Mouse (Mus musculus) large intestine, adult 2 months (tissue): ENCODE measurements around the gene Tsc1. TPM values are rescaled to one million over a fixed set of nuclear protein-coding genes. Genes with fewer than 3 reads are reported as not detected.

Experiments
- DNase-seq: peaks from one replicate; pipeline ENCODE4 v3.0.0-alpha.2; 2012; ENCODE audit warnings: low read depth, low spot score
- WGBS: fragments of 180-500 bp; shearing (Covaris S2); methylation state at CpG from one replicate; pipeline ENCODE4 v1.1.7; 2018; 5-methylcytosine and 5-hydroxymethylcytosine counted together
- polyA plus RNA-seq: library from polyadenylated mRNA; depleted of rRNA; stranded (reverse); fragments of >200 nt; gene quantifications from 2 replicates; pipeline ENCODE4 v1.2.3, GENCODE M21; 2012; rRNA removed

Gene Tsc1
- 6.0 and 10.8 TPM in 2 replicates for polyA plus RNA-seq

GRCm38 (mm10) chr2:28640461-28641424 is at the start of gene Tsc1:
Gene Tsc1, plus strand, starts transcription at chr2:28641228.
- WGBS: 2% methylated on average over 47 of the region's 47 CpGs
- DNase-seq: peak; percentile 81

- DNase-seq: no peak
- WGBS: 26% methylated on average over 2 of the region's 2 CpGs
Observed at GRCm38 (mm10) chr2:28591479-28591878, 49.5 kb upstream of the Tsc1 start.

- no peak for DNase-seq
- WGBS: 5% methylated on average over 15 of the region's 15 CpGs
Observed at GRCm38 (mm10) chr2:28592809-28593208, 48.2 kb upstream of the Tsc1 start.

GRCm38 (mm10) chr2:28596021-28596420 is 45.0 kb upstream of the Tsc1 start:
- DNase-seq: no peak
- WGBS: 61% methylated on average over 7 of the region's 7 CpGs

- no peak for DNase-seq
- 91% methylated on average over 7 of the region's 7 CpGs for WGBS
Observed at GRCm38 (mm10) chr2:28596998-28597397, 44.0 kb upstream of the Tsc1 start.

GRCm38 (mm10) chr2:28597733-28598547 is 43.1 kb upstream of the Tsc1 start:
- DNase-seq: no peak
- WGBS: 72% methylated on average over 7 of the region's 7 CpGs

GRCm38 (mm10) chr2:28598692-28599568 is 42.1 kb upstream of the Tsc1 start:
- DNase-seq: no peak
- WGBS: 65% methylated on average over 12 of the region's 12 CpGs

- no peak for DNase-seq
- 71% methylated on average over 6 of the region's 6 CpGs for WGBS
Observed at GRCm38 (mm10) chr2:28599569-28599900, 41.5 kb upstream of the Tsc1 start.

- 69% methylated on average over 12 of the region's 12 CpGs for WGBS
- DNase-seq: no peak
Observed at GRCm38 (mm10) chr2:28601720-28602590, 39.1 kb upstream of the Tsc1 start.

GRCm38 (mm10) chr2:28603542-28603941 is 37.5 kb upstream of the Tsc1 start:
- 59% methylated on average over 5 of the region's 5 CpGs for WGBS
- no peak for DNase-seq

- DNase-seq: no peak
- WGBS: 67% methylated on average over 14 of the region's 14 CpGs
Observed at GRCm38 (mm10) chr2:28605789-28606541, 35.1 kb upstream of the Tsc1 start.

- WGBS: 66% methylated on average over 8 of the region's 8 CpGs
- no peak for DNase-seq
Observed at GRCm38 (mm10) chr2:28606601-28607340, 34.3 kb upstream of the Tsc1 start.

GRCm38 (mm10) chr2:28607341-28608165 is 33.5 kb upstream of the Tsc1 start:
- no peak for DNase-seq
- 46% methylated on average over 10 of the region's 10 CpGs for WGBS

- DNase-seq: no peak
- WGBS: 76% methylated on average over 10 of the region's 10 CpGs
Observed at GRCm38 (mm10) chr2:28609851-28610250, 31.2 kb upstream of the Tsc1 start.

- no peak for DNase-seq
- 89% methylated on average over 12 of the region's 12 CpGs for WGBS
Observed at GRCm38 (mm10) chr2:28610716-28611406, 30.2 kb upstream of the Tsc1 start.

GRCm38 (mm10) chr2:28611407-28611787 is 29.6 kb upstream of the Tsc1 start:
- DNase-seq: no peak
- WGBS: 81% methylated on average over 17 of the region's 17 CpGs
